Mouse (Mus musculus): ENCODE data around the gene Map3k20.

Map3k20 gene

GRCm38 (mm10) chr2:72285256-72285887 is at the start of gene Map3k20:
TSS of gene Map3k20 (plus strand) at chr2:72285637.
- DNase-seq (ENCODE audit: low read depth in 1 of 2, low spot score in 2 of 2) = peak; percentile 37 to 58

GRCm38 (mm10) chr2:72238421-72238820 is 47.0 kb upstream of the Map3k20 start:
- no peak for DNase-seq (ENCODE audit: low read depth in 1 of 2, low spot score in 2 of 2)

- no peak for DNase-seq (ENCODE audit: low read depth in 1 of 2, low spot score in 2 of 2)
Measured at GRCm38 (mm10) chr2:72238925-72239324, 46.5 kb upstream of the Map3k20 start.

- DNase-seq (ENCODE audit: low read depth in 1 of 2, low spot score in 2 of 2) = no peak
Measured at GRCm38 (mm10) chr2:72239456-72239855, 46.0 kb upstream of the Map3k20 start.

GRCm38 (mm10) chr2:72239993-72240392 is 45.4 kb upstream of the Map3k20 start:
- no peak for DNase-seq (ENCODE audit: low read depth in 1 of 2, low spot score in 2 of 2)

- DNase-seq (ENCODE audit: low read depth in 1 of 2, low spot score in 2 of 2) = no peak
Measured at GRCm38 (mm10) chr2:72240691-72241090, 44.7 kb upstream of the Map3k20 start.

- no peak for DNase-seq (ENCODE audit: low read depth in 1 of 2, low spot score in 2 of 2)
Measured at GRCm38 (mm10) chr2:72241714-72242472, 43.5 kb upstream of the Map3k20 start.

GRCm38 (mm10) chr2:72242910-72243675 is 42.3 kb upstream of the Map3k20 start:
- no peak for DNase-seq (ENCODE audit: low read depth in 1 of 2, low spot score in 2 of 2)

- no peak for DNase-seq (ENCODE audit: low read depth in 1 of 2, low spot score in 2 of 2)
Measured at GRCm38 (mm10) chr2:72245631-72246030, 39.8 kb upstream of the Map3k20 start.

GRCm38 (mm10) chr2:72246376-72246775 is 39.1 kb upstream of the Map3k20 start:
- DNase-seq (ENCODE audit: low read depth in 1 of 2, low spot score in 2 of 2) = no peak

- no peak for DNase-seq (ENCODE audit: low read depth in 1 of 2, low spot score in 2 of 2)
Measured at GRCm38 (mm10) chr2:72247819-72248218, 37.6 kb upstream of the Map3k20 start.

- DNase-seq (ENCODE audit: low read depth in 1 of 2, low spot score in 2 of 2) = no peak
Measured at GRCm38 (mm10) chr2:72252510-72253505, 32.6 kb upstream of the Map3k20 start.

- DNase-seq (ENCODE audit: low read depth in 1 of 2, low spot score in 2 of 2) = no peak
Measured at GRCm38 (mm10) chr2:72253882-72254281, 31.6 kb upstream of the Map3k20 start.

- no peak for DNase-seq (ENCODE audit: low read depth in 1 of 2, low spot score in 2 of 2)
Measured at GRCm38 (mm10) chr2:72254813-72255582, 30.4 kb upstream of the Map3k20 start.

- peak; percentile 26 to 58 for DNase-seq (ENCODE audit: low read depth in 1 of 2, low spot score in 2 of 2)
Measured at GRCm38 (mm10) chr2:72260704-72261103, 24.7 kb upstream of the Map3k20 start.

- no peak for DNase-seq (ENCODE audit: low read depth in 1 of 2, low spot score in 2 of 2)
Measured at GRCm38 (mm10) chr2:72262814-72263480, 22.5 kb upstream of the Map3k20 start.

- DNase-seq (ENCODE audit: low read depth in 1 of 2, low spot score in 2 of 2) = no peak
Measured at GRCm38 (mm10) chr2:72267390-72267789, 18.0 kb upstream of the Map3k20 start.

GRCm38 (mm10) chr2:72269651-72270341 is 15.6 kb upstream of the Map3k20 start:
- DNase-seq (ENCODE audit: low read depth in 1 of 2, low spot score in 2 of 2) = no peak

Data from monocyte, adult 2 months (primary cell).